Mouse (Mus musculus): ENCODE data around the gene Jagn1. TPM values are rescaled to one million over a fixed set of nuclear protein-coding genes. Genes with fewer than 3 reads are reported as not detected.

The Jagn1 gene
- total RNA-seq, 2 experiments from 2014 or later: 22.2 TPM

DNA sequence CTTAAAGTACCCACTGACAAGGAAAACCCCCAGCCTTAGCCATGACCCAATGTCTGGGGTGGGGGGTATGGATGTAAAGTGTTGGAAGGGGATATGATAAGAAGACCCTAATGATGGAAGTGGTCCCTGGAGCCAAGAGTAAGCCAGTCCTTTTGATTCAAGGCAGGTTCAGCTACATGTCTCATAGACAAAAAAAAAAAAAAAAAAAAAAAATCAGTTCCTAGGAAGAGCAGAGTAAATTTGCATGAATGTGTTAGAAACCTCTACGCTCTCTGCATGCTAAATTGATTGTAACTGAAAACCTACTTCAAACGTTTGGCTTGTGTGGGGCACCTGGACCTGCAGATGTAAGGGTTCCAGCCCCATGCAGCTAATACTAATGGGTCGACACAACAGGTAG lies 10.6 kb upstream of the Jagn1 start:
- intact Hi-C loops (cut with DNase I): no loop called here
- no peak for DNase-seq (ENCODE audit: low spot score)

GRCm38 (mm10) chr6:113433661-113434060 lies 8.7 kb upstream of the Jagn1 start:
- intact Hi-C loops (cut with DNase I): no loop called here
- DNase-seq (ENCODE audit: low spot score): no peak

DNA sequence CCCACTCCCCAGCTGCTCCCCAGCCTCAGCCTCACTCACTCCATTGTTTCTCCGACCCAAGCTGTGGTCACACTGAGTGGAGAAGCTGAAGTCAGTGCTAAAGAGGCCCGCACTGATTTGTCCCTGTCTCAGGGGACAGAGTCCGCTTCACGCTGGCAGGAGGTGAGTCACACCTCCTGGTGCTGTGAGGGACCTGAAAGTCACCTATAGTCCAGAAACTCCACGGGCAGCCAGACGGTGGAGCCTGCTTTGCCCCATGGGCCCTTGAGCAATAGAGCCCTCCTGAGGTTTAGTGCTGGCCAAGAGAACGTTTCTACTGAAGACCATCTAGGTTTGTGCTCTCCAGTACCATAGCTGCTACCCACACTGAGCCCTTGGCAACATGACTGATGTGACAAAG lies 7.7 kb upstream of the Jagn1 start:
- intact Hi-C loops (cut with DNase I): no loop called here
- DNase-seq (ENCODE audit: low spot score): no peak

DNA sequence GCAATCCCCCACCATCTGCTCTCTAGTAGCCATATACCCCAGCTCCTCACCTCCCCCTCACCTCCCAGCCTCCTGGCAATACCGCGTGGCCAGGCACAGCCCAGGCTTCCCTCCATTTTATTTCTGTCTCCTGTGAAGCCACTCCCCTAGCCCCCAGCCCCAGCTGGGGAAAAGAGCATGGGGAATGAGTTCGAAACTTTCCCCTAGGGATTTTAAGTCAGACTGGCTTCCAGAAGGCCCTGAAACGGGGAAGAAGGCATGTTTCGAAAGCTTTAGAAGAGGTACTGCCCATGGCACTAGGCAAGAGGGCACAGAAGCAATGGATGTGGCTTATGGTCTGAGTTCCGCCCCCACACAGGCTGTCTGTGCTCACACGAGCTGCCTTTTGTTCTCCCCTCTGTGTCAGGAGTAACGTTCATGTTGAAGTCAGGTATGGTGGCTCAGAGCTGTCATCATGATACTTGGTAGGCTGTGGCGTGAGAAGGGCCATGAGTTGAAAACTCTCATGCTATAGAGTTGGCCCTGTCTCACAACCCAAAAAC lies 6.6 kb upstream of the Jagn1 start, which contains the start of gene Cidec:
Cidec (minus strand) TSS at position 97 of the 542 bp plus-strand sequence.
- no peak for DNase-seq (ENCODE audit: low spot score)
- intact Hi-C loops (cut with DNase I): no loop called here

- DNase-seq (ENCODE audit: low spot score): no peak
- intact Hi-C loops (cut with DNase I): no loop called here
These were observed 5.2 kb upstream of the Jagn1 start for GRCm38 (mm10) chr6:113437135-113437534.

- intact Hi-C loops (cut with DNase I): no loop called here
- no peak for DNase-seq (ENCODE audit: low spot score)
These were observed 3.5 kb upstream of the Jagn1 start for GRCm38 (mm10) chr6:113438721-113439430.

- no peak for DNase-seq (ENCODE audit: low spot score)
- intact Hi-C loops (cut with DNase I): no loop called here
These were observed 1.7 kb upstream of the Jagn1 start for GRCm38 (mm10) chr6:113440686-113441085.

GRCm38 (mm10) chr6:113441147-113441680 lies 1.2 kb upstream of the Jagn1 start:
- intact Hi-C loops (cut with DNase I): no loop called here
- no peak for DNase-seq (ENCODE audit: low spot score)

DNA sequence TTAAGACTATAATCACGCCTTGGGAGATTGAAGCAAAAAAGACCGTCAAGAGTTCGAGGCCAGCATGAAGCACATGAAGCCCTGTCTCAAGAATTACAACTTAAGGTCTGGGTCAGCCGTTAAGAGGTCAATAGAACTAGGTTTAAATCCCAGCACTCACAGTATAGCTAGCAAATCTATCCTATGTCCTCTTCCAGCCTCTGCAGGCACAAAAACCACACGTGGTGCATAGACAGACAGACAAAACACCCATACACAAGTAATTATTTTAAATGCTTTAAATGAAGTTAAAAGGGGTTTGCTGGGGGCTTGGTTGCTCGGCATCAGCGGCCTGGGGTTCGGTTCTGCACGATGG lies 305 bp upstream of the Jagn1 start:
- intact Hi-C loops (cut with DNase I): loop anchor here (2.0 kb wide), 1 partner anchor 27 kb away; no protein-coding TSS in a partner anchor
- DNase-seq (ENCODE audit: low spot score): no peak

GRCm38 (mm10) chr6:113443091-113443490 lies 722 bp downstream of the Jagn1 start:
- DNase-seq (ENCODE audit: low spot score): no peak
- intact Hi-C loops (cut with DNase I): loop anchor here (2.0 kb wide), 1 partner anchor 26 kb away; no protein-coding TSS in a partner anchor

DNA sequence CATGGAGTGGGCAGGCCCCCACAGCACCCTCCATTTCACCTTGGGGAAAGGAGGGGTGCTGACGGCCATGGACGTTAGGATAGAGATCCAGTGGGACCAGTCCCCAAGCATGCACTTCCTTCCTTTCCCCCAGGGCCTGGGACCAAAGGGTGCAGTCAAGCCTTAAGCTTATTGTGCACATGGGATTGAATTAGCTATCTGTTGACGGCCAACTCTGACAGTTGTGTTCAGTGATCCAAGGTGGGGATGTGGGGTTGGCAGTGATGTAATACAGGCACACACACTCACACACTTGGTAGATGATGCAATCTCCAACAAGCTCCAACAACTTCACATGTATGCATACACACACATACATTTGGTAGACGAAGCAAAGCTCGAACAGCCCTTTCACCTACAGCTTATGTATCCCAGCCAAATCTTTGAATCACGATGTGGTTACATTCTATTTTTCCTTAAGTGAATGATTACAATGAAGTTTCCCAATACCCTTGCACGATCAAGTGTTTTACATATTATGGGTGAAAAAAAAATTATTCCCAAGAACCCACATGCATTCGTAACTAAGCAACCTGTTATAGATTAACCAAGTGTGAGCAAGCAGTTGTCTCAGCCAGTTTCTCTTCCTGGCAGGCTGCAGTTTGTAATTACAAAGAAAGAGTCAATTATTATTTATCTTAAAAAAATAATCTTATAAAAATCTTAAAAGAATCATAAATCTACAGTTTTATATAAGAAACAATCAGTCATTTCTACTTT lies 2.0 kb downstream of the Jagn1 start:
- intact Hi-C loops (cut with DNase I): no loop called here
- no peak for DNase-seq (ENCODE audit: low spot score)

DNA sequence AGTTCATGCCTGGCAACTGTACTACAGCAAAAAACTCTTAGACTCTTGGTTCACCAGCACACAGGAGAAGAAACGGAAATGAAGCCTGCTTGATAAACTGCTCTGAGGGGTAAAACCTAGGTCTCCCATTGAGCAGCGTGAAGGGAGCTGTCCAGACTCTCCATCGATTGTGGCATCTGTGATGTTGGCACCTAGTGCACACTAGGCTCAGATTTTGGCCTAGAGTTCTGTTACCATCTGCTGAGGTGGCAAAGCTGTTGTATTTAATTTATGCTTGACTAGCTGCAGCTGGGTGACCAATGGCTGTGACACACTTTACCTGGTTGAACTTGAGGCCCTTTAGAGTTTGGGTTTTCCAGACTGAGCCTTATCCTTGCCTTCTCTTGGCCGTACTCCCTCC lies 5.3 kb downstream of the Jagn1 start:
- intact Hi-C loops (cut with DNase I): no loop called here

GRCm38 (mm10) chr6:113451839-113452238 lies 9.5 kb downstream of the Jagn1 start:
- intact Hi-C loops (cut with DNase I): no loop called here

More for the DNA sequence above, 5.3 kb downstream of the Jagn1 start:
- no peak for DNase-seq (ENCODE audit: low spot score)

GRCm38 (mm10) chr6:113455007-113455406 lies 12.6 kb downstream of the Jagn1 start:
- intact Hi-C loops (cut with DNase I): no loop called here
- DNase-seq (ENCODE audit: low spot score): no peak

More at GRCm38 (mm10) chr6:113451839-113452238, 9.5 kb downstream of the Jagn1 start:
- no peak for DNase-seq (ENCODE audit: low spot score)

- intact Hi-C loops (cut with DNase I): no loop called here
- DNase-seq (ENCODE audit: low spot score): no peak
These were observed 15.7 kb downstream of the Jagn1 start, which contains the start of gene Il17re for GRCm38 (mm10) chr6:113457952-113458534. Gene Il17re (plus strand): TSS chr6:113458484.

GRCm38 (mm10) chr6:113458635-113459034 lies 16.3 kb downstream of the Jagn1 start:
- DNase-seq (ENCODE audit: low spot score): no peak
- intact Hi-C loops (cut with DNase I): no loop called here

DNA sequence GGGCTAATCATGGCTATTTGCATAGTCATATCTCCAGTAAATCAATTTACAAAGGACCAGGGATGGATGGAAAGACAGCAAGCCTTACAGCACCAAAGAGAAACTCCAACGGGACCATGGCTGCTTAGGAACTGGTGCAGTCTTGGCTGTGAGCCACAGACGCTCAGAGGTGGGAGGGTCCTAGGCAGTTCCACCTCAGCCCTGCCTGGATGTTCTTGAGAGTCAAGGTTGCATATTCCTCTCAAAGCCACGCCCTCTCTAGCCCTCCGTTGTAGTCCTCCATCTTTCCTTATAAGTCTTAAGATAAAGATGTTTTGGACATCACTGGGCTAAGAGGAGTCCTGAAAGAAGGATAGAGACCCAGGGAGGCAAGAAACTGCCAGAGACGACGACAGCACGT lies 21.7 kb downstream of the Jagn1 start:
- no peak for DNase-seq (ENCODE audit: low spot score)
- intact Hi-C loops (cut with DNase I): no loop called here

DNA sequence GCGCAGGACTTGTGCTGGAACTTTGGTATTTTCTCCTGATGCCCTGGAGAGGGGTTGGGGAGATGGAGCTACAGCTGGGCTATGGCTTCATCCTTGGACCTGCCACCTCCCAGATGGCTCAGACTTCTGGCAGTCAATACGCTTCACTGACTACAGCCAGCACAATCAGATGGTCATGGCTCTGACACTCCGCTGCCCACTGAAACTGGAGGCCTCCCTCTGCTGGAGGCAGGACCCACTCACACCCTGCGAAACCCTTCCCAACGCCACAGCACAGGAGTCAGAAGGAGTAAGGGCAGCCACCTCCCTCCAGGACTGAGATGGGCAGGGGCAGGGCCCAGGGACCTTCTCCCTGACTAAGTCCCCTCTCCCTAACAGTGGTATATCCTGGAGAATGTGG lies 23.2 kb downstream of the Jagn1 start:
- DNase-seq (ENCODE audit: low spot score): no peak
- intact Hi-C loops (cut with DNase I): loop anchor here (5.0 kb wide), 1 partner anchor 293 kb away; no protein-coding TSS in a partner anchor

GRCm38 (mm10) chr6:113468512-113468911 lies 26.1 kb downstream of the Jagn1 start:
- intact Hi-C loops (cut with DNase I): loop anchor here (2.0 to 5.0 kb wide), 3 partner anchors 26 to 430 kb away; partner anchors contain the start of gene Jagn1
- DNase-seq (ENCODE audit: low spot score): no peak

DNA sequence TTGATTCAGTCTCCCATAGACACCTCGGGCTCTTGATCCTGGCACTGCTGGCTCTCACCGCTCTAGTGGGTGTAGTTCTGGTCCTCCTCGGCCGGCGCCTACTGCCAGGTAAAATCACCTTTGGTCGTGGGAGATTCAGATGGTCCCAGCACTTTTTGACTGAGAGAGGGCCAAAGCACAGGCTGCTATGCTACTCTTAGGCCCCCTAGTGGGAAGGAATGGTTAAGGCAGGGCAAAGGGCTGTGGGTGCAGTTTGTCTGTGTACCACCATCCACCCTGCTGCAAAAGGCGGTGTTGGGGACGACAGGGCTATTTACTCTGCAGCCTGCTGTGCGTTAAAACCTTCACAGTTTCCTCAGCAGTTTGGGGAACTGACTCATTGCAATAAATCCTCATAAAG lies 26.7 kb downstream of the Jagn1 start:
- intact Hi-C loops (cut with DNase I): loop anchor here (2.0 to 5.0 kb wide), 3 partner anchors 26 to 430 kb away; partner anchors contain the start of gene Jagn1
- DNase-seq (ENCODE audit: low spot score): no peak
